Mouse (Mus musculus) adrenal gland, postnatal 4 days (tissue): ENCODE measurements around the gene Acad10. TPM values are rescaled to one million over a fixed set of nuclear protein-coding genes. Genes with fewer than 3 reads are reported as not detected.
"Not testable (repeated sequence)": the region's sequence is repeated elsewhere in the genome, so short reads cannot be mapped to it uniquely, and the experiment has no call there.

Experiments
- DNase-seq, 2 experiments: peaks; one replicate each; pipeline ENCODE4 v3.0.0; 2021 to 2022; ENCODE audit warnings: low spot score in 2 of 2, mixed read lengths in 2 of 2
- total RNA-seq, 2 experiments: library from RNA; stranded (reverse); gene quantifications; 2 replicates each; pipeline ENCODE4 v1.2.3; 2021

Gene Acad10
- total RNA-seq, 2 experiments from 2014 or later, result 19.8 to 22.4 TPM

- DNase-seq, result no peak
Measured at GRCm38 (mm10) chr5:121660897-121661254, 562 bp upstream of the Acad10 start.

DNA sequence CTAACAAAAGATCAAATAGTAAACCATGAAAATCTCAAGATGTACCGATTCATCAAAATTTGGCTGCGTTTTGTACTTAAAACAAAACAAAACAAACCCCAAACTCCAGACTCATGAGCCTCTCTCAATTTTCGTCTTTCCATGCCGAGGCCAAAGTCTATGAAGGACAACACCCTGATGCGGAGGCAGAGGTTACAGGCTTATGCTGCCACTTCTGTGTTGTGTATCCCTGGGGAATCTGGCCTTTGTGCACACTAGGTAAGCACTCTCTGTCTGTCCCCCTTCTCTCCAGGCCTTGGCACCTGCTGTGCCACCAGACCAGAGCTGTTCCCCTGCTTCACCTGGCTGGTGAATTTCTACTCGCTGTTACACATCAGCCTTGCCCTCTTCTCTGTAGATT is 2.7 kb downstream of the Acad10 start:
- DNase-seq, result not testable (repeated sequence)

- DNase-seq, result not testable (repeated sequence)
Measured at GRCm38 (mm10) chr5:121656866-121657265, 3.4 kb downstream of the Acad10 start.

GRCm38 (mm10) chr5:121654526-121654925 is 5.8 kb downstream of the Acad10 start:
- no peak for DNase-seq

DNA sequence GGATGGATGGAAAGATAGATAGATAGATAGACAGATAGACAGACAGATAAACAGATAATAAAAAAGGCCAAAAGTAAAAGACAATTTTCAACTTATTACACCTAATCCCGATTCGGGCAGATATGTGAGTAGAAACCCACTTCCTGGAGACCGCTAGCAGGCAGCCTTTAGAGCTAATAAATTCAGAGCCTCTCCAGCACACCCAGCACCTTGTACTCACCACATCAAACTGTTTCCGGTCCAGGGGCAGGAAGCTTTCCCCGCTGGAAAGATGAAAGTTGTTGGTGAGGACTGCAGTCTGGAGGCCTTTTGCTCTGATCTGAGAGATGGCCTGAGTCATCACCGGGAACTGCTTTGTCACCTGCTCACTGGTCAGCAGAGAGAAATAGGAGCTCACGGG is 11.2 kb downstream of the Acad10 start:
- DNase-seq, result no peak

- DNase-seq, result no peak
Measured at GRCm38 (mm10) chr5:121639601-121640000, 20.7 kb downstream of the Acad10 start.

DNA sequence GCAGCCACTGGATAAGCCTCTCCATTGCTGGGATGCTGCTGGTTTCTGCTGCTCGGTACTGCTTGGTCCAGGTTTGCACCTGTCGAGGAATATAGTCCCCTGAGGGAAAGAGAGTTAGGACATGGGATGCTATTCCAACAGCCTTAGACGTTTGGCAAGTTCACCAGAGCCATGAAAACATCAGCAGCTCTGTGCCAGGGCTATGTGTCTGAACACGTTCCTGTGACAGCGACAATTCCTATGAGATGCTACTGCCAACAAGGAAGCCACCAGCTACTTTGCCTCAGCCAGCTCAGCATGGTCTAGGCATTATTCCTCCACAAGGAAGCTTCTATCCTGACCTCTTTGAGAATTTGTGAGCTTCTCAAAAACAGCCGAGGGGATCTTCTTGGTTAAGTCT is 23.0 kb downstream of the Acad10 start:
- DNase-seq, result no peak

- DNase-seq, result no peak
Measured at GRCm38 (mm10) chr5:121634668-121635067, 25.6 kb downstream of the Acad10 start.

- DNase-seq, result no peak
Measured at GRCm38 (mm10) chr5:121632804-121633203, 27.5 kb downstream of the Acad10 start.

- not testable (repeated sequence) for DNase-seq
Measured at GRCm38 (mm10) chr5:121631106-121631647, 29.1 kb downstream of the Acad10 start.

DNA sequence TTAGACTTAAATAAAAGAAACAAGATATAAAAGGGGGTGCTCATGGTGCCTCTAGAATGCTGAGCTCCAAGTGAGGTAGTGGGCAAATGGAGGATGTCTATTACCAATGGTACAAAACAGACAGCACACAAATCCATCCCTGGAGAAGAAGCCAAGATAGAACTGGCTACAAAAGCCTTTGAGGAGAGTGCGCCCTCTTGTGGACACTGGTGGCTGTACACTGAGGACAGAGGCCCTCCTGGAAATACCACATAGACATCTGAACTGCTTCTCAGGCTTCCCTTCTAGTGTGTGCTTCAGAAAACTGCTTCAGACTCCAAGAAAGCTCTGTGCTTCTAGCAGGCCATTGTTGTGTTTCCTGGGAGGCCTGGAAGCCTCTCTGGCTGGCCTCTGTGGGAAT is 32.4 kb downstream of the Acad10 start:
- DNase-seq, result peak; percentile 42 to 58

DNA sequence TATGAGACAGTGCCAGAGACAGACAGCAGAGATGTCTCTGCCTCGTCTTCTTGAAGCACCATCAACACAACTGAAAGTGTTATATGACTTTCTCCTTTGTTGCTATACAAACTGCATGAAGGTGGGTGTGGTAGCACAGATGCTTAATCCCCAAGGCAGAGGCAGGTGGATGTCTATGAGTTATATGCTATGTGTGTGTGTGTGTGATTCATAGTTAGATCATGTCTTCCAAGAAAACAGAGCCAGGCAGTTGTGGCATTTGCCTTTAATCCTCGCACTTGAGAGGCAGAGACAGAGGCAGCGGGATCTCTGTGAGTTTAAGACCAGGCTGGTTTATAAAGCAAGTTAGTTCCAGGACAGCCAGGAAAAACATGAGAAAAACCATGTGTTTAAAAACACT is 37.1 kb downstream of the Acad10 start:
- DNase-seq, result no peak

GRCm38 (mm10) chr5:121621102-121621501 is 39.2 kb downstream of the Acad10 start:
- no peak for DNase-seq

- peak; percentile 54 to 69 for DNase-seq
Measured at GRCm38 (mm10) chr5:121618592-121619513, 41.5 kb downstream of the Acad10 start, which contains the start of gene Acad12. Gene Acad12, minus strand, starts transcription at chr5:121618938.

DNA sequence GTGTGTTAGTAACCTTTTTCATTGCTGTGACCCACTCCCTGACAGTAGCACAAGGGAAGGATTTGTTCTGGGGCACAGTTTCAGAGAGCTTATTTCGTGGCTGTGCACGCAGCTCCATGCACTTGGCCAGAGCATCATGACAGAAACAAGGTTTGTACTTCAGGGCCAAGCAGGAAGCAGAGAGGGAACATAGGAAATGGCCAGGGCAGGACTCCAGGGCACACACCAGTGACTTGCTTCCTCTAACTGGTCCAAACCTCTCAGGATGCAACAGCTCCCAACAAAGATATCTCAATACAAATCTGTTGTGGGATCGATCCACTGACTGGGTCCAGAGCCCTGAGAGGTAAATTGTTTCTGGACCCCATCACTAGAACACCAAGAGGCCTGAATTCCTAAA is 45.4 kb downstream of the Acad10 start:
- DNase-seq, result not testable (repeated sequence)

DNA sequence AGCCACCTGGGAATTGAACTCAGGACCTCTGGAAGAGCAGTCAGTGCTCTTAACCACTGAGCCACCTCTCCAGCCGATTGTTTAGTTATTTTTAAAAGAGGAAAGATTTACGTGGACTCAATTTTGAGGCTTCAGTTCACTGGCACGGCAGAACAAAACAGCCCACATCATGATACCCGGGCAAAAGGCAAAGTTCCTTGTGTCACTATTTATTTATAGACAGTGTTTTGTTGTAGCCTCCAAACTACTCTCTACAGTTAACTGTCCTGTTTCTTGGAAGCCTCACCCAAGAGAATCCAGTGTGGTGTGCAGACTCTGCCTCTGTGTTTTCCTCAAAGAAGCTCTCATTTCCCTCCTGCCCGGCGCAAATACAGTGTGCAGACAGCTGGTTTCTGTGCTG is 48.3 kb downstream of the Acad10 start:
- no peak for DNase-seq

- DNase-seq, result not testable (repeated sequence)
Measured at GRCm38 (mm10) chr5:121609556-121610135, 50.7 kb downstream of the Acad10 start.

DNA sequence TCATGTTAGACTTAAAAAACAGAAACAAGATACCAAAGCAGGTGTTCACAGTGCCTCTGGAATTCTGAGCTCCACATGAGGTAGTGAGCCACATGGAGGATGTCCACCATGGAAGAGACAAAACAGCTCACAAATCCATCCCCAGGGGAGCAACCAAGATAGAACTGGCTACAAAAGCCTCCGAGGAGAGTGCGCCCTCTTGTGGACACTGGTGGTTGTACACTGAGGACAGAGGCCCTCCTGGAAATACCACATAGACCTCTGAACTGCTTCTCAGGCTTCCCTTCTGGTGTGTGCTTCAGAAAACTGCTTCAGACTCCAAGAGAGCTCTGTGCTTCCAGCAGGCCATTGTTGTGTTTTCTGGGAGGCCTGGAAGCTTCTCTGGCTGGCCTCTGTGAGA is 54.2 kb downstream of the Acad10 start:
- peak; percentile 54 to 75 for DNase-seq

DNA sequence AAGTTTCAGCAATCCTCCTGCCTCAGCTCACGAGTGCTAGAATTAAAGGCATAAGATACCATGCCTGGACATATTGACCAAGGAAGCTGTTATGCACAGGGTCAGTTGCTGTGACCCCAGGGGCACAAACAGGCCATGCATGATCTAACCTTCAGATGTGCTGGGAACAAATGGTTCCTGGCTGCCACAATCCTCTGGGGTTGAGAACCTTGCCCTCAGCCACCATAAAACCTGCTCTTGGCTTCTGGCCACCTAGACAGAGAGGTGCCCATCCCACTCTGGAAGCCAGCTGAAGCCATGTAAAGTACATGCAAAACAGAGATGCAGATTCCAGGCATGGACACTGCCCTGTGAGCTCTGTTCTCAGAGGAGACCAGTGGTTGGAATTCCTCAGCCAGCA is 56.5 kb downstream of the Acad10 start:
- DNase-seq, result not testable (repeated sequence)

GRCm38 (mm10) chr5:121601547-121602299 is 58.6 kb downstream of the Acad10 start:
- peak; percentile 64 to 86 for DNase-seq

- DNase-seq, result no peak
Measured at GRCm38 (mm10) chr5:121598871-121599610, 61.3 kb downstream of the Acad10 start.
